Mouse (Mus musculus) intestine, embryonic 16.5 days (tissue): ENCODE measurements around the gene Nrf1. TPM values are rescaled to one million over a fixed set of nuclear protein-coding genes. Genes with fewer than 3 reads are reported as not detected.

Experiments used
- ATAC-seq: fragments of 200-750 bp; cut with Nextera tagmentation; 2 replicates; pipeline ENCODE4 v1.8.0; 2017; ENCODE audit warnings: moderate TSS enrichment, moderate library complexity
- H3K27ac ChIP-seq: fragments of 300-500 bp; sonication (generic); 2 replicates; pipeline ENCODE4 v1.5.1; 2014; ENCODE audit warnings: mild to moderate bottlenecking, low read length
- H3K27me3 ChIP-seq: fragments of 300-500 bp; sonication (generic); replicated peaks from 2 replicates; pipeline ENCODE4 v1.6.1; 2014; ENCODE audit warnings: low read length, control low read depth, mixed read lengths; ENCODE audit not compliant: control insufficient read depth, insufficient read depth
- H3K36me3 ChIP-seq: fragments of 300-500 bp; sonication (generic); 2 replicates; pipeline ENCODE4 v1.6.1; 2014; ENCODE audit warnings: low read length, control low read depth; ENCODE audit not compliant: control insufficient read depth, insufficient read depth
- H3K4me1 ChIP-seq: fragments of 300-500 bp; sonication (generic); 2 replicates; pipeline ENCODE4 v1.6.1; 2014; ENCODE audit warnings: low read length, control low read depth, mixed read lengths; ENCODE audit not compliant: control insufficient read depth, insufficient read depth
- H3K4me2 ChIP-seq: fragments of 300-500 bp; sonication (generic); 2 replicates; pipeline ENCODE4 v1.6.1; 2014; ENCODE audit warnings: low read depth, low read length, control low read depth
- H3K4me3 ChIP-seq: fragments of 300-500 bp; sonication (generic); 2 replicates; pipeline ENCODE4 v1.5.1; 2014; ENCODE audit warnings: mild to moderate bottlenecking, low read length
- H3K9ac ChIP-seq: fragments of 300-500 bp; sonication (generic); 2 replicates; pipeline ENCODE4 v1.6.1; 2014; ENCODE audit warnings: low read depth, low read length
- H3K9me3 ChIP-seq: fragments of 300-500 bp; sonication (generic); 2 replicates; pipeline ENCODE4 v1.6.1; 2016; ENCODE audit warnings: low read length, control low read depth; ENCODE audit not compliant: control insufficient read depth
- WGBS: fragments of 180-500 bp; shearing (Covaris S2); extraction: QIAGEN DNeasy Blood & Tissue Kit; methylation state at CpG from one replicate; pipeline ENCODE4 v1.1.7; 2014; 5-methylcytosine and 5-hydroxymethylcytosine counted together
- polyA plus RNA-seq: library from polyadenylated mRNA; unstranded; fragments of >200 nt; fragmentation: Nextera tagmentation; extraction: Ambion mirVana; gene quantifications from 2 replicates; pipeline ENCODE4 v1.2.1, GENCODE M21; 2015

Gene Nrf1
- polyA plus RNA-seq, 1 experiment from 2014 or later = 42.7 TPM

DNA sequence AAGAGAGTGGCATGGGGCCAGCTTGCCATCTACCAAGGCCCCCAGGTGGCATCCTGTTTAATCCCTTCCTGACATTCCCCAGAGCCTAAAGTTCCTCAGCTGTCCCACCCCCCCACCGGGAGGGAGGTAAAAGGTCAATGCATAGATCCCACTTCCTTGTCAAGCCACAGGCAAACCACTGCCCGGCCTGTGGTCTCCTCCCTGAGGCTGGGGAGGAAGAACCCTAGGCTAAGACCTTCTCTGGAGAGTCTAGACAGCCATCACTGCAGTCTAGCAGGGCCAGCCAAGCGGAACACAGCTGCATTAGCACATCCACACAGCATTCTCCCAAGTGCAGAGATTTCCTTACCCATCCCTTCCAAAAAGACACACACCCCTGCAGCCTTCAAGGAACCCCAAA is 118.6 kb downstream of the Nrf1 start:
- H3K9ac ChIP-seq = no peak overlapping the region
- H3K4me2 ChIP-seq = no peak overlapping the region
- 40% methylated on average over 3 of the region's 3 CpGs for WGBS
- no peaks in the 10 kb centered on the region for H3K36me3 ChIP-seq
- H3K27me3 ChIP-seq = peaks cover 12% of the 10 kb centered on the region
- ATAC-seq = no peak
- no peaks in the 10 kb centered on the region for H3K9me3 ChIP-seq
- peaks cover 5% of the 10 kb centered on the region; the same call in 1 of the 2 replicates for H3K4me1 ChIP-seq
- no peak overlapping the region for H3K4me3 ChIP-seq
- no peak overlapping the region for H3K27ac ChIP-seq

DNA sequence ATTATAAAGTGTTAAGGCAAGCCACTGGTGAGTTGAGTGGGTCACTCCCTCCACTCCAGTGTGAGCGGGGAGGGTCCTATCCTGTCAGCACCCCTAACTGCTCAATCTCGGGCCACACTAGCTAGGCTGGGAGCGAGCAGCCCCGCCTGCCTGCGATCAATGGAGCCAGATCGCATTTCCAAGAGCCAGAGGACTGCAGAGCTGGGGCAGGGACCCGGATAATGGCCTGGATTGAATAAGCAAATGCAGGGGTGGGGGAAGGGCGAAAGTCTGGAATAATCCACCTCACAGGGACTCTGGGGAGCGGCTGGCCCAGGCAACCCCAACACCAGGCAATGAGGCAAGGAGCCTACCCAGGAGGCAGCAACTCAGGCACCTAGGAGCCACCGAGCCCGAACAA is 119.4 kb downstream of the Nrf1 start:
- no peaks in the 10 kb centered on the region for H3K9me3 ChIP-seq
- H3K27me3 ChIP-seq = peaks cover 15% of the 10 kb centered on the region
- H3K27ac ChIP-seq = no peak overlapping the region
- H3K4me2 ChIP-seq = no peak overlapping the region
- 41% methylated on average over 11 of the region's 11 CpGs for whole genome bisulfite sequencing
- peaks cover 6% of the 10 kb centered on the region; the same call in 1 of the 2 replicates for H3K4me1 ChIP-seq
- H3K36me3 ChIP-seq = no peaks in the 10 kb centered on the region
- H3K4me3 ChIP-seq = no peak overlapping the region
- ATAC-seq = no peak
- no peak overlapping the region for H3K9ac ChIP-seq

GRCm38 (mm10) chr6:30168275-30168674 is 120.5 kb downstream of the Nrf1 start:
- peaks cover 12% of the 10 kb centered on the region for H3K4me1 ChIP-seq
- WGBS = 89% methylated on average over 3 of the region's 3 CpGs
- H3K4me2 ChIP-seq = no peak overlapping the region
- peaks cover 24% of the 10 kb centered on the region for H3K27me3 ChIP-seq
- no peak overlapping the region for H3K9ac ChIP-seq
- no peak overlapping the region for H3K27ac ChIP-seq
- ATAC-seq = no peak
- H3K36me3 ChIP-seq = no peaks in the 10 kb centered on the region
- H3K9me3 ChIP-seq = no peaks in the 10 kb centered on the region
- H3K4me3 ChIP-seq = no peak overlapping the region

DNA sequence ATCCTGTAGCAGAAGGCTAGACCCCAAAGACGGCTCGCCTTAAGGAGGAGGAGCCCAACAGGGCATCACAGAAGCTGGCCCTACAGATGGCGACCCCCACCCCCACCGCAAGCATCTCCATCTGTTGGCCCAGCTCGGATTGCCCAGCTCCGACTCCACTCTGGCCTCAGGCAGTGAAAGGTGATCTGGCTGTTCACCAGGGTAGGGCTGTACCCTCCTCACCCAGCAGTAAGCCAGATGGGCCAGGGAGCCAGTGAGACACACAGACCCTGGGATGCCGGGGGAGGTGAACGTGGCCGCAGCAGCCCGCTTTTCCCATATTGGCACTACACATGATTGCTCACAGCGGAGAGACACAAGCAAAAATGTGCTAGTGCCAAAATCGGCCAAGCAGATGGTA is 121.4 kb downstream of the Nrf1 start:
- no peak overlapping the region for H3K27ac ChIP-seq
- no peaks in the 10 kb centered on the region for H3K9me3 ChIP-seq
- H3K4me3 ChIP-seq = no peak overlapping the region
- H3K27me3 ChIP-seq = peaks cover 33% of the 10 kb centered on the region
- 72% methylated on average over 12 of the region's 12 CpGs for WGBS
- H3K36me3 ChIP-seq = no peaks in the 10 kb centered on the region
- ATAC-seq = no peak
- H3K4me2 ChIP-seq = no peak overlapping the region
- peaks cover 18% of the 10 kb centered on the region for H3K4me1 ChIP-seq
- H3K9ac ChIP-seq = no peak overlapping the region

GRCm38 (mm10) chr6:30171226-30171625 is 123.4 kb downstream of the Nrf1 start:
- Histone ChIP-seq H3K9ac (no peak overlapping the region), H3K9me3 (no peaks in the 10 kb centered on the region), H3K4me2 (no peak overlapping the region), H3K36me3 (no peaks in the 10 kb centered on the region), H3K27me3 (peaks cover 52% of the 10 kb centered on the region), H3K4me3 (no peak overlapping the region), H3K4me1 (peaks cover 36% of the 10 kb centered on the region), H3K27ac (no peak overlapping the region)
- whole genome bisulfite sequencing = 36% methylated on average over 8 of the region's 8 CpGs
- ATAC-seq = no peak

- no peak overlapping the region for H3K4me2 ChIP-seq
- 41% methylated on average over 10 of the region's 10 CpGs for WGBS
- H3K27ac ChIP-seq = no peak overlapping the region
- H3K4me1 ChIP-seq = peaks cover 40% of the 10 kb centered on the region
- peaks cover 58% of the 10 kb centered on the region for H3K27me3 ChIP-seq
- H3K9ac ChIP-seq = no peak overlapping the region
- no peak for ATAC-seq
- H3K9me3 ChIP-seq = no peaks in the 10 kb centered on the region
- H3K36me3 ChIP-seq = no peaks in the 10 kb centered on the region
- no peak overlapping the region for H3K4me3 ChIP-seq
These were observed 124.2 kb downstream of the Nrf1 start for GRCm38 (mm10) chr6:30171967-30172366.

DNA sequence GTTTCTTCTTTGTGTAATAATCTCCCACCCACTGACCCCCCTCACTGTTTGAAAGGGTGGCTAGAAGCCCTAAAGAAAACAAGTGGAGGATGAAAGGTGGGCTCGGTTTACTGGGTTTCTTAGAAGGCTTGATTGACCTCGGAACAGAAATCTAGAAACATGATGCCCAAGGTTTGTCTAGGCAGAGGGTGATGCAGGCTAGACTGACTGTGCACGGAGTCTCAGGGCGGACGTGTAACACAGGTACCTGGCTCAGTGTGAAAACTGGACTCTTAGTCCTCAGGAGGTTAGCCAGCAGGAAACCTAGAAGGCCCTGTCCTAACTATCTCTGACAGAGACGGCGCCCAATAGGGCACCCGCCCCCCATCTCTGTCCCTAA is 124.6 kb downstream of the Nrf1 start:
- Histone ChIP-seq H3K4me1 (peaks cover 41% of the 10 kb centered on the region), H3K4me2 (peak overlapping the region; percentile 67), H3K27me3 (peaks cover 62% of the 10 kb centered on the region), H3K9me3 (no peaks in the 10 kb centered on the region), H3K9ac (peak overlapping the region; percentile 68), H3K27ac (no peak overlapping the region), H3K4me3 (peak overlapping the region; percentile 60), H3K36me3 (no peaks in the 10 kb centered on the region)
- ATAC-seq = no peak
- WGBS = 18% methylated on average over 8 of the region's 8 CpGs

GRCm38 (mm10) chr6:30172820-30173550 is 125.2 kb downstream of the Nrf1 start:
- Histone ChIP-seq H3K4me1 (peaks cover 42% of the 10 kb centered on the region), H3K27me3 (peaks cover 63% of the 10 kb centered on the region), H3K27ac (peak overlapping the region; percentile 73), H3K4me3 (peak overlapping the region; percentile 60), H3K4me2 (peak overlapping the region; percentile 67), H3K9me3 (no peaks in the 10 kb centered on the region), H3K36me3 (no peaks in the 10 kb centered on the region), H3K9ac (peak overlapping the region; percentile 68)
- ATAC-seq = peak; percentile 30; the same call in 1 of the 2 replicates
- 2% methylated on average over 44 of the region's 44 CpGs for WGBS

DNA sequence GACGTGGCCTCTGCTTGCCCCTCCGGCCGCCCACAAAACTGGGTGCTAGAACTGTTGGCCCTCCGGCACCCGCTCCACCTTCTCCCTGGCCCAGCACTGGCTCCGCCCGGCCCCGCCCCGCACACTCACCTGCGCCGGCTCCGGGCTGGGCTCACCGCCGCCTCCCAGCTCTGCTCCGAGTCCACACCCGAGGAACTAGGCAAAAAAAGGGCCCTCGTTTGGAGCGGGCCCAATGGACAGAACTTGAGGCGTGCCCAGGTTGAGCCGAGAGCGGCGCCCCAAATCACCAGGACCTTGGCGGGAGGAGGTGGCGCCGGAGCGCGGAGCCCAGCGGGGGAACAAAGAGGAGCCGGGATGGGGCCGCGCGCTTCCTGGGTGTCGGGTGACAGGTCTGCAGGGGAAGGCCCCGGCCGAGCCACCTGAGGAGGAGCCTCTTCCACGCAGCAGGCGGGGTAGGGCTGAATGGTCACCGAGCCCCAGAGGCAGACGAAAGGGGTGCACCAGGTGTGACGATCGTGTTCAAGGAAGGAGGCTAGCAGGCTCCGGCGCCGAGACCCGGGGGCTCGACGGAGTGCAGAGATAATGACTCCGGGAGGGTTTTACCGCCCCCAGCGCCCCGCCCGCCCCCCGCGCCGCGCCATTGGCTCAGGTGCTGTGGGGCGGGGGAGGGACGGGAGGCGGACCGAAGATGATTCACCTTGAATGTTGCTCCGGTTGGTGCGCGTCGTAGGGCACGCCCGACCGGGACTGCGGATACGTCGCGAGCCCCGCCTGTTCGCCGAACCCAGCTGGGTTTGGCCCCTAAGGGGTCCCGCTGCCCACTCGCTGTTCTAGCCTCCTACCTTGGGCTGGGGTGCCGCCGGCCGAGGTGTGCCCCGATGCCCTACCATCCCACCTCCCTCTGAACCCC is 126.0 kb downstream of the Nrf1 start:
- Histone ChIP-seq H3K27me3 (peaks cover 72% of the 10 kb centered on the region), H3K4me3 (peak overlapping the region; percentile 60), H3K4me2 (peak overlapping the region; percentile 67), H3K36me3 (no peaks in the 10 kb centered on the region), H3K27ac (peak overlapping the region; percentile 73), H3K9ac (peak overlapping the region; percentile 68), H3K4me1 (peaks cover 47% of the 10 kb centered on the region), H3K9me3 (no peaks in the 10 kb centered on the region)
- peak; percentile 91 for ATAC-seq
- under 1% methylated on average over 79 of the region's 80 CpGs for WGBS
